Mouse (Mus musculus): ENCODE data around the gene Phip.

- TF ChIP-seq MYOG (IDR thresholded peaks at IDR 0.05; ENCODE audit: control insufficient read depth in 1 of 3, insufficient read depth in 1 of 3, insufficient read length in 2 of 3, low read depth in 2 of 3) (no peak), TCF3 (IDR thresholded peaks at IDR 0.05; ENCODE audit: insufficient read length, low read depth) (no peak), POLR2A (IDR thresholded peaks at IDR 0.05; ENCODE audit: insufficient read length, low read depth) (no peak), MAX (IDR thresholded peaks at IDR 0.05; ENCODE audit: low read depth) (no peak), MYOD1 (IDR thresholded peaks at IDR 0.05; ENCODE audit: control insufficient read depth in 1 of 3, insufficient read length in 2 of 3, low read depth in 2 of 3) (no peak)
Measured at GRCm38 (mm10) chr9:82951435-82952004, 23.8 kb downstream of the Phip start.
